Mouse (Mus musculus): Measurements from ENCODE around the gene Xdh.

- no peak for TF ChIP-seq POLR2A (IDR thresholded peaks at IDR 0.05; ENCODE audit: low read depth, low read length)
- TF ChIP-seq CTCF (conservative IDR thresholded peaks at IDR 0.05; ENCODE audit: insufficient read depth, insufficient read length, low read depth, low read length) = no peak
Measured at GRCm38 (mm10) chr17:73880286-73880685, 69.7 kb downstream of the Xdh start.

Measured in kidney, adult 2 months (tissue).